Mouse (Mus musculus) kidney, adult 2 months (tissue): Measurements from ENCODE around the gene Ak1.

Experiments
- CTCF ChIP-seq: fragments of 200-500 bp; conservative IDR thresholded peaks from 2 replicates; pipeline ENCODE4 v1.5.1; 2011; ENCODE audit warnings: low read depth, mild to moderate bottlenecking, control low read depth, low read length, moderate library complexity, mixed read lengths; ENCODE audit not compliant: insufficient read depth, insufficient read length
- POLR2A ChIP-seq: fragments of 200-500 bp; IDR thresholded peaks from one replicate; pipeline ENCODE4 v1.6.1; 2011; ENCODE audit warnings: low read depth, low read length, control low read depth

- TF ChIP-seq CTCF: no peak
- TF ChIP-seq POLR2A: no peak
Measured at GRCm38 (mm10) chr2:32578146-32579046, 43.2 kb upstream of the Ak1 start.
